Comparison of ENCODE assay signal across 13 mouse cellular contexts in genomic region chr7:115624451-115624850, GRCm38 (mm10).
DNase-seq lines count a peak whose midpoint lies in the region; ATAC-seq and TF ChIP-seq lines count a peak whose summit lies in the region.
"Had no signal": no experiment of that assay in that cellular context is flagged by ENCODE, and none has a peak within 500 bp of the region (broad histone marks: within the 10 kb centered on the region; RNA-seq: fewer than 3 reads in every experiment).

No protein-coding gene starts in this region.

- no peak overlapping the region for H3K4me2 ChIP-seq in midbrain, embryonic 14.5 days (ENCODE audit: low read length)
- H3K4me2 ChIP-seq in forebrain, embryonic 14.5 days (ENCODE audit: low read length), result 0 out of 2 replicates have a peak overlapping the region, but pooled peaks have one; percentile 2
- H3K4me2 ChIP-seq in neural tube, embryonic 12.5 days (replicated peaks), result peak overlapping the region; percentile 31
- no peak overlapping the region for H3K4me2 ChIP-seq in kidney, embryonic 16.5 days (replicated peaks; ENCODE audit: low read depth, low read length)

- no peak for TF ChIP-seq EP300 in heart, adult 2 months (IDR thresholded peaks at IDR 0.05; ENCODE audit: insufficient read depth, low read depth, low read length)

- H3K4me3 ChIP-seq in heart, adult 2 months, result no peak overlapping the region
- no peak overlapping the region for H3K4me3 ChIP-seq in midbrain, embryonic 10.5 days
- no peak overlapping the region for H3K4me3 ChIP-seq in midbrain, embryonic 14.5 days (replicated peaks; ENCODE audit: low read depth, low read length)
- H3K4me3 ChIP-seq in forebrain, embryonic 14.5 days (ENCODE audit: low read depth, low read length), result no peak overlapping the region
- no peak overlapping the region for H3K4me3 ChIP-seq in neural tube, embryonic 12.5 days
- no peak overlapping the region for H3K4me3 ChIP-seq in kidney, embryonic 16.5 days (ENCODE audit: low read length)
- H3K4me3 ChIP-seq: myocyte had no signal

- H3K36me3 ChIP-seq in heart, adult 2 months (ENCODE audit: control insufficient read depth, insufficient read depth, low read length), result peaks cover 19% of the 10 kb centered on the region
- no peaks in the 10 kb centered on the region for H3K36me3 ChIP-seq in midbrain, embryonic 10.5 days
- no peaks in the 10 kb centered on the region for H3K36me3 ChIP-seq in midbrain, embryonic 14.5 days (ENCODE audit: control insufficient read depth, insufficient read depth, low read length)
- no peaks in the 10 kb centered on the region for H3K36me3 ChIP-seq in forebrain, embryonic 14.5 days (ENCODE audit: control insufficient read depth, insufficient read depth, low read length)
- no peaks in the 10 kb centered on the region for H3K36me3 ChIP-seq in neural tube, embryonic 12.5 days
- H3K36me3 ChIP-seq in kidney, embryonic 16.5 days (ENCODE audit: insufficient read depth, low read length), result no peaks in the 10 kb centered on the region

- H3K27ac ChIP-seq in heart, adult 2 months, result peak overlapping the region; percentile 42
- peak overlapping the region; percentile 39; the same call in 1 of the 2 replicates for H3K27ac ChIP-seq in midbrain, embryonic 10.5 days (replicated peaks)
- no peak overlapping the region for H3K27ac ChIP-seq in midbrain, embryonic 14.5 days (replicated peaks; ENCODE audit: low read depth, low read length)
- no peak overlapping the region for H3K27ac ChIP-seq in forebrain, embryonic 14.5 days (ENCODE audit: low read depth, low read length)
- H3K27ac ChIP-seq in neural tube, embryonic 12.5 days, result no peak overlapping the region; the same call in 1 of the 2 replicates
- H3K27ac ChIP-seq in kidney, embryonic 16.5 days (ENCODE audit: low read length), result no peak overlapping the region

- no peak overlapping the region for H3K9ac ChIP-seq in heart, adult 2 months (ENCODE audit: low read depth, low read length)
- H3K9ac ChIP-seq in midbrain, embryonic 14.5 days (replicated peaks; ENCODE audit: low read length), result no peak overlapping the region
- H3K9ac ChIP-seq in forebrain, embryonic 14.5 days (ENCODE audit: low read length), result no peak overlapping the region
- H3K9ac ChIP-seq in neural tube, embryonic 12.5 days, result no peak overlapping the region
- no peak overlapping the region for H3K9ac ChIP-seq in kidney, embryonic 16.5 days (replicated peaks; ENCODE audit: low read length)

- no peak for TF ChIP-seq CTCF in heart, adult 2 months (IDR thresholded peaks at IDR 0.05)

- H3K79me2 ChIP-seq in heart, adult 2 months (replicated peaks; ENCODE audit: control insufficient read depth, insufficient read depth, low read length), result no peaks in the 10 kb centered on the region

- no peak for DNase-seq in heart, adult 2 months
- DNase-seq in heart, adult 18-20 months, result no peak
- DNase-seq in midbrain, embryonic 10.5 days (ENCODE audit: low spot score), result no peak
- DNase-seq in midbrain, embryonic 14.5 days, result no peak
- DNase-seq in forebrain, embryonic 14.5 days (ENCODE audit: low spot score), result no peak
- no peak for DNase-seq in spleen, adult 18-20 months
- DNase-seq: adrenal gland, postnatal 10 days; cerebellum, adult 18-20 months had no signal

- no peak for TF ChIP-seq POLR2A in heart, adult 2 months (IDR thresholded peaks at IDR 0.05; ENCODE audit: insufficient read depth, low read depth, low read length)

- no peaks in the 10 kb centered on the region for H3K9me3 ChIP-seq in midbrain, embryonic 10.5 days (replicated peaks)
- H3K9me3 ChIP-seq in midbrain, embryonic 14.5 days (ENCODE audit: control insufficient read depth, low read length), result no peaks in the 10 kb centered on the region
- no peaks in the 10 kb centered on the region for H3K9me3 ChIP-seq in forebrain, embryonic 14.5 days (replicated peaks; ENCODE audit: control insufficient read depth, low read length)
- no peaks in the 10 kb centered on the region for H3K9me3 ChIP-seq in neural tube, embryonic 12.5 days
- no peaks in the 10 kb centered on the region for H3K9me3 ChIP-seq in kidney, embryonic 16.5 days (ENCODE audit: low read length)

- ATAC-seq in midbrain, embryonic 14.5 days (ENCODE audit: low FRiP score, low TSS enrichment), result no peak
- peak; percentile 15; the same call in 1 of the 2 replicates for ATAC-seq in forebrain, embryonic 14.5 days
- ATAC-seq in neural tube, embryonic 12.5 days (ENCODE audit: low FRiP score, low read depth), result no peak
- ATAC-seq in kidney, embryonic 16.5 days (ENCODE audit: low FRiP score, low TSS enrichment), result no peak
- ATAC-seq: lung, postnatal 0 days; Patski had no signal

- no peaks in the 10 kb centered on the region for H3K27me3 ChIP-seq in heart, adult 2 months (ENCODE audit: control insufficient read depth, insufficient read depth, low read length)
- no peaks in the 10 kb centered on the region for H3K27me3 ChIP-seq in midbrain, embryonic 10.5 days (ENCODE audit: low read depth, poor library complexity, severe bottlenecking)
- H3K27me3 ChIP-seq in midbrain, embryonic 14.5 days (ENCODE audit: control insufficient read depth, insufficient read depth, low read length), result no peaks in the 10 kb centered on the region
- no peaks in the 10 kb centered on the region for H3K27me3 ChIP-seq in forebrain, embryonic 14.5 days (replicated peaks; ENCODE audit: control insufficient read depth, insufficient read depth, low read length)
- no peaks in the 10 kb centered on the region; the same call in 1 of the 2 replicates for H3K27me3 ChIP-seq in neural tube, embryonic 12.5 days (replicated peaks)
- no peaks in the 10 kb centered on the region for H3K27me3 ChIP-seq in kidney, embryonic 16.5 days (ENCODE audit: insufficient read depth, low read length)
- H3K27me3 ChIP-seq: Patski had no signal

- WGBS in heart, adult 2 months, result 65% methylated on average over 5 of the region's 5 CpGs
- WGBS in midbrain, embryonic 10.5 days, result 71% methylated on average over 5 of the region's 5 CpGs
- WGBS in midbrain, embryonic 14.5 days, result 54% methylated on average over 5 of the region's 5 CpGs
- 15% methylated on average over 5 of the region's 5 CpGs for WGBS in forebrain, embryonic 14.5 days
- WGBS in neural tube, embryonic 12.5 days, result 37% methylated on average over 5 of the region's 5 CpGs
- 51% methylated on average over 5 of the region's 5 CpGs for WGBS in kidney, embryonic 16.5 days

- H3K4me1 ChIP-seq in heart, adult 2 months (ENCODE audit: control insufficient read depth, insufficient read depth, low read length), result peaks cover 15% of the 10 kb centered on the region
- peaks cover 23% of the 10 kb centered on the region for H3K4me1 ChIP-seq in midbrain, embryonic 10.5 days
- peaks cover 16% of the 10 kb centered on the region; the same call in 1 of the 2 replicates for H3K4me1 ChIP-seq in midbrain, embryonic 14.5 days (ENCODE audit: control insufficient read depth, insufficient read depth, low read length)
- H3K4me1 ChIP-seq in forebrain, embryonic 14.5 days (ENCODE audit: control insufficient read depth, insufficient read depth, low read length), result peaks cover 22% of the 10 kb centered on the region
- H3K4me1 ChIP-seq in neural tube, embryonic 12.5 days, result peaks cover 34% of the 10 kb centered on the region
- peaks cover 16% of the 10 kb centered on the region for H3K4me1 ChIP-seq in kidney, embryonic 16.5 days (ENCODE audit: insufficient read depth, low read length)

- intact Hi-C loops in heart, adult 2 months (cut with DNase I), result no loop called here

Comparison
In these comparisons a context has a peak if more than half of its experiments do, and no peak if none do; other contexts are left out.
1. H3K27ac ChIP-seq: peak in heart, adult 2 months (single experiment) and midbrain, embryonic 10.5 days (single experiment); none in midbrain, embryonic 14.5 days (single experiment), forebrain, embryonic 14.5 days (single experiment), neural tube, embryonic 12.5 days (single experiment) and kidney, embryonic 16.5 days (single experiment).
2. H3K4me2 ChIP-seq: peak in forebrain, embryonic 14.5 days (single experiment) and neural tube, embryonic 12.5 days (single experiment); none in midbrain, embryonic 14.5 days (single experiment) and kidney, embryonic 16.5 days (single experiment).